Mouse (Mus musculus) hindbrain, embryonic 10.5 days (tissue): ENCODE data around the gene Nlrp14. TPM values are rescaled to one million over a fixed set of nuclear protein-coding genes. Genes with fewer than 3 reads are reported as not detected.

Experiments used
- polyA plus RNA-seq: library from polyadenylated mRNA; unstranded; fragments of >200 nt; fragmentation: Nextera tagmentation; extraction: Ambion mirVana; gene quantifications from 2 replicates; pipeline ENCODE4 v1.2.1, GENCODE M21; 2016

Gene Nlrp14
- polyA plus RNA-seq, 1 experiment from 2014 or later, result not detected

Other genes with a start within 250 kb of the Nlrp14 start
- not detected in 2 replicates for gene Olfr709-ps1, start 234.8 kb upstream of the Nlrp14 start, polyA plus RNA-seq
- gene Olfr710, start 218.7 kb upstream of the Nlrp14 start, polyA plus RNA-seq, result not detected in 2 replicates
- not detected in 2 replicates for gene Olfr6, start 203.1 kb upstream of the Nlrp14 start, polyA plus RNA-seq
- gene Olfr711, start 191.5 kb upstream of the Nlrp14 start, polyA plus RNA-seq, result not detected in 2 replicates
- gene Olfr2, start 160.9 kb upstream of the Nlrp14 start, polyA plus RNA-seq, result not detected in 2 replicates
- gene Olfr713, start 135.8 kb upstream of the Nlrp14 start, polyA plus RNA-seq, result not detected in 2 replicates
- gene Olfr714, start 96.0 kb upstream of the Nlrp14 start, polyA plus RNA-seq, result not detected in 2 replicates
- gene Olfr17, start 73.8 kb upstream of the Nlrp14 start, polyA plus RNA-seq, result not detected in 2 replicates
- not detected in 2 replicates for gene Olfr715b, start 56.6 kb upstream of the Nlrp14 start, polyA plus RNA-seq
- not detected in 2 replicates for gene Olfr715, start 35.9 kb upstream of the Nlrp14 start, polyA plus RNA-seq
- not detected in 2 replicates for gene Olfr716, start 28.7 kb upstream of the Nlrp14 start, polyA plus RNA-seq
- not detected in 2 replicates for gene Rbmxl2, start 42.5 kb downstream of the Nlrp14 start, polyA plus RNA-seq
- 3.6 and 3.7 TPM in 2 replicates for gene Syt9, start 203.7 kb downstream of the Nlrp14 start, polyA plus RNA-seq